Mouse (Mus musculus) myocyte (in vitro differentiated cells): Measurements from ENCODE around the gene Tent5d.

ENCODE experiments used
- CEBPB ChIP-seq: IDR thresholded peaks from 2 replicates; pipeline ENCODE4 v1.6.1; 2011; ENCODE audit warnings: mild to moderate bottlenecking, moderate library complexity; ENCODE audit not compliant: poor library complexity, insufficient read depth, severe bottlenecking
- E2F4 ChIP-seq: IDR thresholded peaks from one replicate; pipeline ENCODE4 v1.6.1; 2011; ENCODE audit warnings: mild to moderate bottlenecking, control low read depth, moderate library complexity; ENCODE audit not compliant: insufficient read depth
- MAX ChIP-seq: IDR thresholded peaks from one replicate; pipeline ENCODE4 v1.6.1; 2011; ENCODE audit warnings: low read depth, mild to moderate bottlenecking, control low read depth
- MYOD1 ChIP-seq, 3 experiments: IDR thresholded peaks; one replicate each; pipeline ENCODE4 v1.6.1; 2011; ENCODE audit warnings: control low read depth in 2 of 3, low read depth in 2 of 3, mild to moderate bottlenecking in 2 of 3, moderate library complexity in 1 of 3; ENCODE audit not compliant: insufficient read length in 2 of 3, control insufficient read depth in 1 of 3
- MYOG ChIP-seq, 3 experiments: IDR thresholded peaks; one replicate each; pipeline ENCODE4 v1.6.1; 2011; ENCODE audit warnings: control low read depth in 2 of 3, low read depth in 2 of 3, mild to moderate bottlenecking in 2 of 3; ENCODE audit not compliant: insufficient read length in 2 of 3, control insufficient read depth in 1 of 3, insufficient read depth in 1 of 3
- POLR2A ChIP-seq: IDR thresholded peaks from one replicate; pipeline ENCODE4 v1.6.1; 2011; ENCODE audit warnings: low read depth, mild to moderate bottlenecking, control low read depth, moderate library complexity; ENCODE audit not compliant: insufficient read length
- POLR2AphosphoS2 ChIP-seq: IDR thresholded peaks from one replicate; pipeline ENCODE4 v1.6.1; 2011; ENCODE audit warnings: low read depth, control low read depth; ENCODE audit not compliant: insufficient read length
- REST ChIP-seq: IDR thresholded peaks from one replicate; pipeline ENCODE4 v1.6.1; 2011; ENCODE audit warnings: mild to moderate bottlenecking, control low read depth, moderate library complexity; ENCODE audit not compliant: insufficient read depth, insufficient read length
- SRF ChIP-seq: IDR thresholded peaks from one replicate; pipeline ENCODE4 v1.6.1; 2011; ENCODE audit warnings: low read depth; ENCODE audit not compliant: control insufficient read depth, insufficient read length
- TCF12 ChIP-seq: IDR thresholded peaks from one replicate; pipeline ENCODE4 v1.6.1; 2011; ENCODE audit warnings: mild to moderate bottlenecking, control low read depth; ENCODE audit not compliant: poor library complexity, insufficient read depth, severe bottlenecking
- TCF3 ChIP-seq: IDR thresholded peaks from one replicate; pipeline ENCODE4 v1.6.1; 2011; ENCODE audit warnings: low read depth, control low read depth; ENCODE audit not compliant: insufficient read length
- USF1 ChIP-seq: IDR thresholded peaks from one replicate; pipeline ENCODE4 v1.6.1; 2011; ENCODE audit warnings: low read depth, mild to moderate bottlenecking, control low read depth, moderate library complexity

GRCm38 (mm10) chrX:107790136-107790535 lies 2.3 kb upstream of the Tent5d start:
- TF ChIP-seq E2F4 (no peak), MYOD1 (IDR thresholded peaks at IDR 0.05; ENCODE audit: control insufficient read depth in 1 of 3, insufficient read length in 2 of 3, low read depth in 2 of 3) (no peak), TCF3 (no peak), POLR2AphosphoS2 (no peak), POLR2A (no peak), CEBPB (no peak), SRF (no peak), MYOG (IDR thresholded peaks at IDR 0.05; ENCODE audit: control insufficient read depth in 1 of 3, insufficient read depth in 1 of 3, insufficient read length in 2 of 3, low read depth in 2 of 3) (no peak), USF1 (no peak), MAX (no peak), TCF12 (no peak), REST (no peak)
